Mouse (Mus musculus) heart, postnatal 0 days (tissue): ENCODE measurements around the gene Exosc9. TPM values are rescaled to one million over a fixed set of nuclear protein-coding genes. Genes with fewer than 3 reads are reported as not detected.

Experiments
- ATAC-seq: fragments of 200-750 bp; cut with Nextera tagmentation; 2 replicates; pipeline ENCODE4 v1.8.0; 2017; ENCODE audit warnings: low read depth, moderate number of reproducible peaks, moderate library complexity; ENCODE audit not compliant: insufficient read depth
- DNase-seq: peaks from one replicate; pipeline ENCODE4 v3.0.0-alpha.2; 2016; ENCODE audit warnings: low spot score
- H3K27ac ChIP-seq: fragments of 300-500 bp; sonication (generic); 2 replicates; pipeline ENCODE4 v1.5.1; 2014; ENCODE audit warnings: low read depth, mild to moderate bottlenecking
- H3K27me3 ChIP-seq: fragments of 300-500 bp; sonication (generic); 2 replicates; pipeline ENCODE4 v1.6.1; 2014; ENCODE audit warnings: low read length, mixed read lengths; ENCODE audit not compliant: control insufficient read depth, insufficient read depth
- H3K36me3 ChIP-seq: fragments of 300-500 bp; sonication (generic); replicated peaks from 2 replicates; pipeline ENCODE4 v1.6.1; 2014; ENCODE audit warnings: low read length, mixed read lengths; ENCODE audit not compliant: control insufficient read depth, insufficient read depth
- H3K4me1 ChIP-seq: fragments of 300-500 bp; sonication (generic); 2 replicates; pipeline ENCODE4 v1.6.1; 2014; ENCODE audit warnings: antibody characterized with exemption; ENCODE audit not compliant: control insufficient read depth, insufficient read depth
- H3K4me2 ChIP-seq: fragments of 300-500 bp; sonication (generic); 2 replicates; pipeline ENCODE4 v1.6.1; 2014; ENCODE audit warnings: low read depth, mild to moderate bottlenecking, low read length, moderate library complexity
- H3K4me3 ChIP-seq: fragments of 300-500 bp; sonication (generic); 2 replicates; pipeline ENCODE4 v1.5.1; 2014; ENCODE audit warnings: low read depth, low read length
- H3K9ac ChIP-seq: fragments of 300-500 bp; sonication (generic); replicated peaks from 2 replicates; pipeline ENCODE4 v1.6.1; 2014; ENCODE audit warnings: low read depth, low read length, mixed read lengths
- H3K9me3 ChIP-seq: fragments of 300-500 bp; sonication (generic); replicated peaks from 2 replicates; pipeline ENCODE4 v1.6.1; 2016; ENCODE audit warnings: low read length; ENCODE audit not compliant: control insufficient read depth
- CTCF ChIP-seq: IDR thresholded peaks from 2 replicates; pipeline ENCODE4 v1.5.1; 2016; ENCODE audit warnings: antibody characterized with exemption, control low read depth, low read depth
- EP300 ChIP-seq: IDR thresholded peaks from 2 replicates; pipeline ENCODE4 v1.6.1; 2016; ENCODE audit warnings: antibody characterized with exemption, low read depth
- WGBS: fragments of 180-500 bp; shearing (Covaris S2); extraction: QIAGEN DNeasy Blood & Tissue Kit; methylation state at CpG from one replicate; pipeline ENCODE4 v1.1.7; 2014; 5-methylcytosine and 5-hydroxymethylcytosine counted together
- polyA plus RNA-seq: library from polyadenylated mRNA; unstranded; fragments of >200 nt; fragmentation: Nextera tagmentation; extraction: Ambion mirVana; gene quantifications from 2 replicates; pipeline ENCODE4 v1.2.1, GENCODE M21; 2015
- total RNA-seq: library from RNA; depleted of rRNA; stranded (reverse); fragments of >200 nt; gene quantifications from 2 replicates; pipeline ENCODE4 v1.2.3, GENCODE M21; 2014; ENCODE audit warnings: low replicate concordance; rRNA removed

The Exosc9 gene
- total and polyA plus RNA-seq, 2 experiments from 2014 or later: 22.6 to 40.9 TPM

GRCm38 (mm10) chr3:36613202-36613907 is 60.9 kb downstream of the Exosc9 start, which contains the start of gene Bbs7:
Gene Bbs7, minus strand, starts transcription at chr3:36613477.
- WGBS: 4% methylated on average over 38 of the region's 38 CpGs
- H3K27ac ChIP-seq: peak within 1 kb of the TSS; percentile 43; the same call in 1 of the 2 replicates

GRCm38 (mm10) chr3:36613908-36614255 is 61.5 kb downstream of the Exosc9 start:
- no peak for DNase-seq
- 61% methylated on average over 5 of the region's 5 CpGs for WGBS
- H3K36me3 ChIP-seq: no peaks in the 10 kb centered on the region; the same call in 1 of the 2 replicates
- no peak overlapping the region for H3K27ac ChIP-seq
- no peak for TF ChIP-seq CTCF
- no peak for TF ChIP-seq EP300
- peak overlapping the region; percentile 86 for H3K4me2 ChIP-seq
- H3K9me3 ChIP-seq: no peaks in the 10 kb centered on the region
- H3K4me1 ChIP-seq: peaks cover 8% of the 10 kb centered on the region; the same call in 1 of the 2 replicates
- no peak overlapping the region for H3K9ac ChIP-seq
- H3K4me3 ChIP-seq: 0 out of 2 replicates have a peak overlapping the region, but pooled peaks have one; percentile 69
- no peaks in the 10 kb centered on the region for H3K27me3 ChIP-seq
- no peak for ATAC-seq

More at GRCm38 (mm10) chr3:36613202-36613907, 60.9 kb downstream of the Exosc9 start, which contains the start of gene Bbs7:
- TF ChIP-seq CTCF (no peak), EP300 (no peak)
- ATAC-seq (peak; percentile 99), DNase-seq (peak; percentile 96)
- H3K4me1 ChIP-seq: peaks cover 8% of the 10 kb centered on the region; the same call in 1 of the 2 replicates
- H3K4me3 ChIP-seq: peak within 1 kb of the TSS; percentile 69
- H3K4me2 ChIP-seq: peak within 1 kb of the TSS; percentile 86
- peak within 1 kb of the TSS; percentile 58 for H3K9ac ChIP-seq
- H3K36me3 ChIP-seq: no peaks in the 10 kb centered on the region; the same call in 1 of the 2 replicates
- H3K9me3 ChIP-seq: no peaks in the 10 kb centered on the region
- no peaks in the 10 kb centered on the region for H3K27me3 ChIP-seq

Other genes starting within 250 kb of the Exosc9 start
- gene Anxa5, start 76.7 kb upstream of the Exosc9 start, total RNA-seq: 162 and 218 TPM in 2 replicates
- 261 and 263 TPM in 2 replicates for gene Anxa5, start 76.7 kb upstream of the Exosc9 start, polyA plus RNA-seq
- 6.2 TPM in 1 of 2 replicates, not detected in the other for gene 1810062G17Rik, start 76.7 kb upstream of the Exosc9 start, total RNA-seq
- gene 1810062G17Rik, start 76.7 kb upstream of the Exosc9 start, polyA plus RNA-seq: 1.2 and 1.8 TPM in 2 replicates
- gene Gm11549, start 30.8 kb upstream of the Exosc9 start, total RNA-seq: 0.66 TPM in 1 of 2 replicates, not detected in the other
- gene Gm11549, start 30.8 kb upstream of the Exosc9 start, polyA plus RNA-seq: 0.07 and 0.26 TPM in 2 replicates
- gene Ccna2, start 19.5 kb downstream of the Exosc9 start, total RNA-seq: 172 and 290 TPM in 2 replicates
- gene Ccna2, start 19.5 kb downstream of the Exosc9 start, polyA plus RNA-seq: 41.9 and 44.0 TPM in 2 replicates
- 0.50 and 6.0 TPM in 2 replicates for gene Bbs7, start 60.9 kb downstream of the Exosc9 start, total RNA-seq
- gene Bbs7, start 60.9 kb downstream of the Exosc9 start, polyA plus RNA-seq: 7.9 and 8.2 TPM in 2 replicates
- 6.3 and 9.1 TPM in 2 replicates for gene Trpc3, start 137.6 kb downstream of the Exosc9 start, total RNA-seq
- 2.8 and 3.5 TPM in 2 replicates for gene Trpc3, start 137.6 kb downstream of the Exosc9 start, polyA plus RNA-seq